Mouse (Mus musculus): ENCODE results near the gene Lrig1. TPM values are rescaled to one million over a fixed set of nuclear protein-coding genes. Genes with fewer than 3 reads are reported as not detected.
A peak's percentile ranks its signal among the peaks of the same experiment; 100 is the strongest.

The Lrig1 gene
- total and polyA plus RNA-seq, 2 experiments from 2014 or later: 10.7 to 53.3 TPM

DNA sequence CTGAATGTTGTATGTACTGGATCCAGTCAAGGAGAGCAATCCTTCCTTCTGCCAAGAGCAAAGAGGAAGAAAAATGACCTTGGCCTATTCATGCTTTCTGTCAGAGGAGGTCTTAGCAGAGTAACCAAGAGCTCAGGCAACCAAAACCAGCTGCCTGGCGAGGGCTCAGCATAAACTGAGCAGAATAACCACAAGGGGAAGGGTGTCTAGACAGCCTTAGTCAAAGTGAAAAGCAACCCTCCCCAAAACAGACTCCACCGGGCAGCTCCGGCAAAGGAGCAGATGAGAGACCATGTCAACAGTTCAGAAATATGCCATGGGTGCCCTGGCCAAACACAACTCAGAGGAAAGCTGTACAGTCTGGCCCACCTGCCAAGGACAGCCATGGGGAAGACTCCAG is 16.3 kb downstream of the Lrig1 start:
- no peak for TF ChIP-seq CTCF (IDR thresholded peaks at IDR 0.05; ENCODE audit: low read depth)
- Histone ChIP-seq H3K9ac (no peak overlapping the region), H3K36me3 (ENCODE audit: insufficient read depth) (no peaks in the 10 kb centered on the region), H3K9me3 (ENCODE audit: low read length) (no peaks in the 10 kb centered on the region), H3K27me3 (ENCODE audit: insufficient read depth, low read length) (no peaks in the 10 kb centered on the region), H3K4me3 (ENCODE audit: low read depth, low read length) (no peak overlapping the region), H3K4me1 (ENCODE audit: insufficient read depth) (peaks cover 4% of the 10 kb centered on the region), H3K4me2 (ENCODE audit: low read depth) (no peak overlapping the region), H3K27ac (ENCODE audit: low read depth, low read length) (no peak overlapping the region)
- DNase-seq: no peak
- ATAC-seq: no peak
- 58% methylated on average over 3 of the region's 3 CpGs for WGBS

DNA sequence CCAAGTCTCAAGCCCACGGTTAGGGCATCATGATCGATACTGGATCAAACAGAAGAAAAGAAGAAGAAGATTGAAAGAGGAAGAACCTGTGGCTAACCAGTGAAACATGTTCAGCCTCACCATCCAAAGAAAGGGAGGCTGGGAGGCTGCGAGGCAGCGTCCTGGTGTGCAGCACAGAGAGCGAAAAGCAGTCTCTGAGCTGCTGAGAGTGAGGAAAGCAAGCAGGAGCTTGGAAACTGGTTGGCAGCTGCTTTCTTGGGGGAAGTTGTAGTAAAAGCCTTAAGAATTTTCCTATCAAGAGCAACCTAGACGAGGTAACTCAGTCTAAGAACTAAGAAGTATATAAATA is 17.7 kb downstream of the Lrig1 start:
- Histone ChIP-seq H3K9me3 (ENCODE audit: low read length) (no peaks in the 10 kb centered on the region), H3K9ac (0 out of 2 replicates have a peak overlapping the region, but pooled peaks have one; percentile 22), H3K4me2 (ENCODE audit: low read depth) (0 out of 2 replicates have a peak overlapping the region, but pooled peaks have one; percentile 5), H3K4me3 (ENCODE audit: low read depth, low read length) (no peak overlapping the region), H3K4me1 (ENCODE audit: insufficient read depth) (peaks cover 4% of the 10 kb centered on the region), H3K27me3 (ENCODE audit: insufficient read depth, low read length) (no peaks in the 10 kb centered on the region), H3K27ac (ENCODE audit: low read depth, low read length) (no peak overlapping the region), H3K36me3 (ENCODE audit: insufficient read depth) (no peaks in the 10 kb centered on the region)
- no peak for TF ChIP-seq CTCF (IDR thresholded peaks at IDR 0.05; ENCODE audit: low read depth)
- DNase-seq (no peak), ATAC-seq (no peak)
- 32% methylated on average over 6 of the region's 6 CpGs for WGBS

DNA sequence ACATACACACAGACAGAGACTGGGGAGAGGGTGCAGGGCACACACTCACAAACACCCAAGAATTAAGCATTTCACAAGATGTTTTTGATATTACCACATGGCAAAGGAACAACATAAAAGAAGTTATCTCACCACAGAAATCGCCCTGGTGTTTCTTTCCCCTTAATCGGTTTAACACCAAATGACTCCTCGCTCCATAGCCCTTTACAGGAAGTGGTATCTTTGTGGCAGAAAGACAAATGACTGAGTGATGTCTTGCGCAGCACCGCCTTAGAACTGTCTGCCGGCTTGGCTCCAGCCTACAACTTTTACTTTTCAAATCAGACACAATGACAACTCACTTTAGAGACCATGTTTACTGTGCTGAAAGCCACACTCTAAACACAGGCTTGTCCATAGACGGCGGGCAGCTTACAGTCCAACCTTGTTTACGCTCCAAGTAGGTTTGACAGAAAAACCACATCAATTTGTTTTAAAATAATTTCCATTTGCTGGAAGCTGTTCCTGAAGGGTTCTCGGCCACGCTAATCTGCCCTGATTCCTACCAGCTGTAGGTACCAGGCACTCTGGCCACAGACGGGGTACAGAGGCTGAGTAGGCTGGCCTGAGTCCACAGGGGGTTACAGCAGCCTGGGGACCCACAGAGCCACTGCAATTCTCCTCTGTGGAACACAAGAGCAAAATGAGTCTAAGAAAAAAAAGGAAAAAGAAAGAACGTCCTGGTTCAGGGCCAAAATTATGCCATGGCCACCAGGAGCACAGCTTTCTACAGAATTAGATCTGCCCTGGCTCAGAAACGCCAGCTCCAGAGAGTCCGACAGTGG is 18.3 kb downstream of the Lrig1 start:
- TF ChIP-seq CTCF (IDR thresholded peaks at IDR 0.05; ENCODE audit: low read depth): no peak

DNA sequence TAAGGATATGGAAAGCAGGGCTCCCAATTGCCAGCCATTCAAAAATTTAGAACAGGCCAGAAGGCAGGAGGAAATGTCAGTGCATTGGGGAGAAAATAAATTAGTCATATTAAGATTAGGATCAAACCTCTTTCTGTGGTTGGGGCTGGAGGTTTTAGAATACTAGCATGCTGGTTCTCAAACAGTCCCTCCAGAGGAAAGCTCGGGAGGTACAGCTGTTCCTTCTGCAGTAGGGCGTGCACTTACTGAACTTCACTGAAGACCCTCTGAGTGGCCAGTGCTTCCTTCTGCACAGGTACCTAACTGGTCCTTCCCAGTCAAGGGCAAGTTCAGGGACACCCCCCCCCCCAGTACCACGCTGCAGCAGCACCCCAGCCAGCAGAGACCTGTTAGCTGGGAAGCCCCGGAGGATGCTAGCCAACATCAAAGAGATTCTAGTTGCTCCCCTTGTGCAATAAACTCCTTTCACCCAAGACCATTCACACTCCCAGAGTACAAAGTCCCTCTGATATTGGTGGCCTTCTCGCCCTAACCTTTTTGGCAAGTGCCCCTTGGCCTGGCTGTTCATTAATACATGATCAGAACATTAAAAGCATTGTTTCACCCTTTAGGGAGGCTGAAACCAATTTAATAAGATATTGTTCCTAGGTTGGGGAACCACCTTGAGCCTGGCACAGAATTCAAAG is 19.1 kb downstream of the Lrig1 start:
- Histone ChIP-seq H3K27ac (ENCODE audit: low read depth, low read length) (no peak overlapping the region), H3K4me2 (ENCODE audit: low read depth) (no peak overlapping the region), H3K36me3 (ENCODE audit: insufficient read depth) (no peaks in the 10 kb centered on the region), H3K4me1 (ENCODE audit: insufficient read depth) (peaks cover 4% of the 10 kb centered on the region), H3K9ac (no peak overlapping the region), H3K9me3 (ENCODE audit: low read length) (no peaks in the 10 kb centered on the region), H3K27me3 (ENCODE audit: insufficient read depth, low read length) (no peaks in the 10 kb centered on the region), H3K4me3 (ENCODE audit: low read depth, low read length) (no peak overlapping the region)
- ATAC-seq (no peak), DNase-seq (no peak)
- WGBS: 37% methylated on average over 5 of the region's 5 CpGs
- TF ChIP-seq CTCF (IDR thresholded peaks at IDR 0.05; ENCODE audit: low read depth): no peak

More for the DNA sequence above, 18.3 kb downstream of the Lrig1 start:
- WGBS: 26% methylated on average over 15 of the region's 15 CpGs
- DNase-seq (no peak), ATAC-seq (no peak; the same call in 1 of the 2 replicates)
- 0 out of 2 replicates have a peak overlapping the region, but pooled peaks have one; percentile 21 for H3K27ac ChIP-seq (ENCODE audit: low read depth, low read length)
- H3K4me3 ChIP-seq (ENCODE audit: low read depth, low read length): no peak overlapping the region
- H3K4me2 ChIP-seq (ENCODE audit: low read depth): 0 out of 2 replicates have a peak overlapping the region, but pooled peaks have one; percentile 5
- H3K4me1 ChIP-seq (ENCODE audit: insufficient read depth): peaks cover 4% of the 10 kb centered on the region
- 0 out of 2 replicates have a peak overlapping the region, but pooled peaks have one; percentile 22 for H3K9ac ChIP-seq
- no peaks in the 10 kb centered on the region for H3K9me3 ChIP-seq (ENCODE audit: low read length)
- H3K36me3 ChIP-seq (ENCODE audit: insufficient read depth): no peaks in the 10 kb centered on the region
- H3K27me3 ChIP-seq (ENCODE audit: insufficient read depth, low read length): no peaks in the 10 kb centered on the region

DNA sequence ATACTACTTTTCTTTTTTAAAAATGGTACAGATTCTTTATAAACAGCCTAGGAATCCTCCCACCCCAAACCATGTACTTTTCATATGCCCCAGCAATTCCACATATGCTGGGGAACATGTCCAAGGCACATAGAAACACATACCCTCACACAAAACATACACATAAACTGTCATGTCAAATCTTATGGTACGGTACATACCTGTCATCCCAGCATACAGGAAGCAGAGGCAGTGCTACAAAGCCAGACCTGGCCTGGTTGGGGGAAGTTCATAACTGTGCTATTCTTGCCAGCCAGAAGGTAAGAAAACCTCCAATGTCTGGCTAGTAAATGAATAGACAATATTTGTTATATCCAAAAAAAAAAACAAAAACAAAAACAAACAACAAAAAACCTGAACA is 20.7 kb downstream of the Lrig1 start:
- no peaks in the 10 kb centered on the region for H3K9me3 ChIP-seq (ENCODE audit: low read length)
- no peak overlapping the region for H3K27ac ChIP-seq (ENCODE audit: low read depth, low read length)
- H3K4me2 ChIP-seq (ENCODE audit: low read depth): no peak overlapping the region
- WGBS: 88% methylated on average over 1 of the region's 1 CpGs
- TF ChIP-seq CTCF (IDR thresholded peaks at IDR 0.05; ENCODE audit: low read depth): no peak
- no peak for DNase-seq
- H3K9ac ChIP-seq: no peak overlapping the region
- no peaks in the 10 kb centered on the region for H3K27me3 ChIP-seq (ENCODE audit: insufficient read depth, low read length)
- H3K4me3 ChIP-seq (ENCODE audit: low read depth, low read length): no peak overlapping the region
- no peaks in the 10 kb centered on the region for H3K36me3 ChIP-seq (ENCODE audit: insufficient read depth)
- no peak for ATAC-seq
- H3K4me1 ChIP-seq (ENCODE audit: insufficient read depth): peaks cover 4% of the 10 kb centered on the region

DNA sequence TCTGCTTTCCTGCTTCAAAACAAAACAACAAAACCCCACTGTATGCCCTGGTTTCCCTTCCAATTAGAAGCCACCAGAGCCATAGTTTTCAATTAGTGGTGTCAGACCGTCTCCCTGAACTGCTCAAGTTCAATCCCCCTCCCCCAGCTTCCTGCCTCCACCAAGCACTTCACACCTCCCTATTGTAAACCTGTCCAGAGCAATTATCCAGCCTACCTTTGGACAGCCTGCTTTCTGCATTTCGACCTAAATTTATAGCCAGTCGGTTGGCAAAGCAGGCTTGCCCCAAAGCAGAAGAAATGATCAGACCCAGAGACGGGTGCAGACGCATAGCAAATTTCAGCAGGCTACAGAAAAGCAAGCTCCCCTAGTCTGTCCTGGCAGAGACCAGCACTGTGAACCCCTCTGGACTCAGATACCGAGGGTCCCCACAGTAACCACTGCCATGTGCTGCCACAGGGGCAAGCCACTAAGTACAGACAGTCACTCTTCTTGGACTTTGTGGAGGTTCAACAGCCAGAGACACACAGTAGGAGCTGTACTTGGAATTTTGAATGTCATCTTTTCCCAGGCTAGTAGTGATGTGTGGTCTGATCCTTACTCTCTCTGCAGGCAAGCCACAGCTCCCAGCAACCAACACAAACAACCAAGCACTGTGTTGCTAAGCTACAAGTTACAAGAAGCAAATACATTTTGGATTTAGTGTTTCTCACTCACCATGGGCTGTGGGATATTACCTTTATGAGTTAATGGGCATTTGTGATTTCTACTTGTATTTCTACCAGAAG is 21.4 kb downstream of the Lrig1 start:
- H3K4me3 ChIP-seq (ENCODE audit: low read depth, low read length): no peak overlapping the region
- H3K27ac ChIP-seq (ENCODE audit: low read depth, low read length): no peak overlapping the region
- no peaks in the 10 kb centered on the region for H3K36me3 ChIP-seq (ENCODE audit: insufficient read depth)
- no peak overlapping the region for H3K9ac ChIP-seq
- no peaks in the 10 kb centered on the region for H3K27me3 ChIP-seq (ENCODE audit: insufficient read depth, low read length)
- TF ChIP-seq CTCF (IDR thresholded peaks at IDR 0.05; ENCODE audit: low read depth): no peak
- no peaks in the 10 kb centered on the region for H3K9me3 ChIP-seq (ENCODE audit: low read length)
- ATAC-seq: no peak
- 23% methylated on average over 6 of the region's 6 CpGs for WGBS
- H3K4me1 ChIP-seq (ENCODE audit: insufficient read depth): peaks cover 4% of the 10 kb centered on the region; the same call in 1 of the 2 replicates
- no peak overlapping the region for H3K4me2 ChIP-seq (ENCODE audit: low read depth)
- DNase-seq: no peak

All from forebrain, postnatal 0 days (tissue).